Mouse (Mus musculus): Measurements from ENCODE around the gene Adam29. TPM values are rescaled to one million over a fixed set of nuclear protein-coding genes. Genes with fewer than 3 reads are reported as not detected.

Gene Adam29
- not detected in 2 replicates for polyA plus RNA-seq (2015; fragmentation: Nextera tagmentation; extraction: Ambion mirVana)

DNA sequence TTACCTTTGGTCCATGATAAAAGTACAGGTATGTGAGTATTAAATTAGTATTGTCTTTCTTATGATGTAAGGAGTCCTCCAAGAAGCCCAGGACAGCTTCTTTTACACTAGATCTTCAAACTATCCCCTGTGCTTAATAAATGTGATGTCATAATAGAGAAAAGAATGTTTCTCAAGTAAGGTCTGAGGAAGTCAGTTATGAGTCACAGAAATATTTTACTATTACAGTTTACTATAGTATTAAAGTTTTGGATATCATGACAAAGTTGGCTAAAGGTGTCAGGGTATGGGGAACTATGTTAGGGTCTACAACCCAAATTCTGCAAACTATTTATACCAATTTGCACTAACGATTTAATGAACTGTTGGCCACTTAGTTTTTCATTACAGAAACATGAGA is at the start of gene Adam29:
TSS of gene Adam29 (minus strand) at position 101 of the 400 bp plus-strand sequence.

DNA sequence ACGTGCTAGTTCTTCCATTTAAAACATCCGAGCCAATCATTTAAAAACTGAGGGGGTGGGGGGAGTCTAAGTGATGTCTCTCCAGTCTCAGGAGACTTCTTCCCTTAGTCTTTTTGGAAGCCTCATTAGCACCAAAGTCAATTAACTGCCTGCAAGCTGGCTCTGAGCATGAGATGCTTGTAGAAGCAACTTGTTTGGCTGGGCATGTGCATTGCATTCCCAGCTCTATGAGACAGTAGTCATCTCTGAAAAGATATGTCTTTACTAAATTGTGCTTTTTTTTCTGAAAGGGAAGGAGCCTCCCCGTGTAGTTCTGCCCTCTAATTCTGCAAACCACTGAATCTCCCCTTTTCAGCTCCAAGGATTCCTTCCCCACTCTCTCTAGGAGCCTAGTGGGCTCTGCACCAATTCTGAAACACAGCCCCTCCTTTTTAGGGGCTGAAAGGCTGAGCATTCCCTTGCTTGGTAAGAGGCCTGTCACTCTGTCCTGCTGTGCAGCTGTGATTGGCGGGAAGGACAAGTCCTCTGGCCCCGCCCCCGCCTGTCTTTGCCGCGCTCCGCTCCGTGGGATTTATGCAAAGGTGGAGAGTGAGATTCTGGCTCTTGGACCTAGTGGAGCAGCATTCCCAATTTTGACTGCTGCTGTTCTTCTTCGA is 33.2 kb upstream of the Adam29 start, which contains the start of gene Glra3:
TSS of gene Glra3 (plus strand) at position 591 of the 656 bp plus-strand sequence.

Other genes with a start within 250 kb of the Adam29 start
- not detected in 2 replicates for gene Glra3, start 33.5 kb upstream of the Adam29 start, polyA plus RNA-seq (2015; fragmentation: Nextera tagmentation; extraction: Ambion mirVana)

Data from urinary bladder, postnatal 0 days (tissue).